Mouse (Mus musculus) MEL (cell line): Measurements from ENCODE around the gene Cr1l. TPM values are rescaled to one million over a fixed set of nuclear protein-coding genes. Genes with fewer than 3 reads are reported as not detected.
A peak's percentile ranks its signal among the peaks of the same experiment; 100 is the strongest.

Experiments used
- DNase-seq: peaks from one replicate; pipeline ENCODE4 v3.0.0; 2011; ENCODE audit warnings: low read depth, low spot score
- H3K27ac ChIP-seq: 2 replicates; pipeline ENCODE4 v1.5.1; 2012; ENCODE audit warnings: low read depth, mild to moderate bottlenecking, control low read depth, low read length, moderate library complexity; ENCODE audit not compliant: control insufficient read depth
- H3K27me3 ChIP-seq, 2 experiments: fragments of 150-350 bp in 1 of 2; sonication (generic) in 1 of 2; 2 replicates each; pipeline ENCODE4 v1.6.1; 2012; ENCODE audit warnings: low read length in 2 of 2, mild to moderate bottlenecking in 2 of 2, improper control_type of control experiment in 1 of 2, moderate library complexity in 1 of 2; ENCODE audit not compliant: insufficient read depth in 2 of 2, control insufficient read depth in 1 of 2
- H3K36me3 ChIP-seq, 2 experiments: 2 replicates each; pipeline ENCODE4 v1.6.1; 2012 to 2014; ENCODE audit warnings: low read length in 2 of 2, improper control_type of control experiment in 1 of 2, inconsistent platforms in 1 of 2, mild to moderate bottlenecking in 1 of 2; ENCODE audit not compliant: insufficient read depth in 2 of 2, control insufficient read depth in 1 of 2
- H3K4me1 ChIP-seq, 2 experiments: fragments of 150-350 bp in 1 of 2; sonication (generic) in 1 of 2; 2 replicates each; pipeline ENCODE4 v1.6.1; 2012; ENCODE audit warnings: low read length in 2 of 2, improper control_type of control experiment in 1 of 2, mild to moderate bottlenecking in 1 of 2; ENCODE audit not compliant: insufficient read depth in 2 of 2, control insufficient read depth in 1 of 2
- H3K4me3 ChIP-seq, 2 experiments: fragments of 150-350 bp in 1 of 2; sonication (generic) in 1 of 2; 2 replicates each; pipeline ENCODE4 v1.5.1; 2012; ENCODE audit warnings: low read depth in 2 of 2, low read length in 2 of 2, mild to moderate bottlenecking in 2 of 2, moderate library complexity in 2 of 2, control low read depth in 1 of 2, improper control_type of control experiment in 1 of 2; ENCODE audit not compliant: control insufficient read depth in 1 of 2, insufficient read depth in 1 of 2
- H3K79me2 ChIP-seq: 2 replicates; pipeline ENCODE4 v1.6.1; 2012; ENCODE audit warnings: mild to moderate bottlenecking, low read length, moderate library complexity; ENCODE audit not compliant: control insufficient read depth, poor library complexity, insufficient read depth
- H3K9ac ChIP-seq: 2 replicates; pipeline ENCODE4 v1.6.1; 2012; ENCODE audit warnings: low read depth, mild to moderate bottlenecking, control low read depth, low read length, moderate library complexity; ENCODE audit not compliant: control insufficient read depth, poor library complexity, severe bottlenecking
- H3K9me3 ChIP-seq: fragments of 150-350 bp; sonication (generic); replicated peaks from 2 replicates; pipeline ENCODE4 v1.6.1; 2012; ENCODE audit warnings: mild to moderate bottlenecking, low read length, improper control_type of control experiment, moderate library complexity; ENCODE audit not compliant: insufficient read depth
- CHD1 ChIP-seq: IDR thresholded peaks from 2 replicates; pipeline ENCODE4 v1.6.1; 2012; ENCODE audit warnings: low read depth, mild to moderate bottlenecking, inconsistent platforms, low read length, improper control_type of control experiment
- CHD2 ChIP-seq: IDR thresholded peaks from 2 replicates; pipeline ENCODE4 v1.6.1; 2011; ENCODE audit warnings: low read length, improper control_type of control experiment
- E2F4 ChIP-seq: IDR thresholded peaks from 2 replicates; pipeline ENCODE4 v1.6.1; 2011; ENCODE audit warnings: low read depth, low read length, improper control_type of control experiment, borderline replicate concordance
- ELF1 ChIP-seq: IDR thresholded peaks from 2 replicates; pipeline ENCODE4 v1.6.1; 2014; ENCODE audit warnings: low read depth, mild to moderate bottlenecking, inconsistent platforms, low read length, improper control_type of control experiment, moderate library complexity
- EP300 ChIP-seq, 2 experiments: IDR thresholded peaks; 2 replicates each; pipeline ENCODE4 v1.6.1; 2011; ENCODE audit warnings: improper control_type of control experiment in 2 of 2, low read length in 2 of 2, low read depth in 1 of 2, mild to moderate bottlenecking in 1 of 2
- GABPA ChIP-seq: IDR thresholded peaks from 2 replicates; pipeline ENCODE4 v1.6.1; 2012; ENCODE audit warnings: low read depth, mild to moderate bottlenecking, inconsistent platforms, low read length, improper control_type of control experiment, moderate library complexity
- GATA1 ChIP-seq: IDR thresholded peaks from 2 replicates; pipeline ENCODE4 v1.6.1; 2011; ENCODE audit warnings: low read depth, low read length, improper control_type of control experiment
- JUND ChIP-seq: IDR thresholded peaks from 2 replicates; pipeline ENCODE4 v1.6.1; 2011; ENCODE audit warnings: low read depth, mild to moderate bottlenecking, improper control_type of control experiment, low read length
- KAT2A ChIP-seq: conservative IDR thresholded peaks from 2 replicates; pipeline ENCODE4 v1.6.1; 2012; ENCODE audit warnings: low read depth, low read length, improper control_type of control experiment, inconsistent platforms
- MAFK ChIP-seq: IDR thresholded peaks from 2 replicates; pipeline ENCODE4 v1.6.1; 2011; ENCODE audit warnings: low read depth, mild to moderate bottlenecking, low read length, improper control_type of control experiment, borderline replicate concordance
- MAX ChIP-seq: IDR thresholded peaks from 2 replicates; pipeline ENCODE4 v1.6.1; 2011; ENCODE audit warnings: low read length, improper control_type of control experiment
- MEF2A ChIP-seq: IDR thresholded peaks from 2 replicates; pipeline ENCODE4 v1.6.1; 2014; ENCODE audit warnings: low read depth, mild to moderate bottlenecking, inconsistent platforms, low read length, improper control_type of control experiment; ENCODE audit not compliant: poor library complexity, insufficient replicate concordance, severe bottlenecking; ENCODE audit errors: extremely low read depth
- MXI1 ChIP-seq: IDR thresholded peaks from 2 replicates; pipeline ENCODE4 v1.6.1; 2011; ENCODE audit warnings: mild to moderate bottlenecking, low read depth, low read length, improper control_type of control experiment
- NRF1 ChIP-seq: IDR thresholded peaks from 2 replicates; pipeline ENCODE4 v1.6.1; 2014; ENCODE audit warnings: low read depth, mild to moderate bottlenecking, inconsistent platforms, low read length, improper control_type of control experiment, moderate library complexity; ENCODE audit not compliant: poor library complexity, insufficient read depth, severe bottlenecking
- POLR2A ChIP-seq, 2 experiments: IDR thresholded peaks; 2 replicates each; pipeline ENCODE4 v1.6.1; 2011 to 2012; ENCODE audit warnings: low read length in 2 of 2, mild to moderate bottlenecking in 2 of 2, control low read depth in 1 of 2, improper control_type of control experiment in 1 of 2, low read depth in 1 of 2, moderate library complexity in 1 of 2; ENCODE audit not compliant: control insufficient read depth in 1 of 2, insufficient read depth in 1 of 2, poor library complexity in 1 of 2
- POLR2AphosphoS2 ChIP-seq: IDR thresholded peaks from 2 replicates; pipeline ENCODE4 v1.6.1; 2011; ENCODE audit warnings: low read length, improper control_type of control experiment
- POLR2AphosphoS5 ChIP-seq: IDR thresholded peaks from 2 replicates; pipeline ENCODE4 v1.6.1; 2012; ENCODE audit warnings: low read depth, borderline replicate concordance, mild to moderate bottlenecking, inconsistent platforms, low read length, moderate library complexity, mixed read lengths
- RAD21 ChIP-seq: IDR thresholded peaks from 2 replicates; pipeline ENCODE4 v1.6.1; 2011; ENCODE audit warnings: mild to moderate bottlenecking, low read depth, low read length, improper control_type of control experiment
- SIN3A ChIP-seq: IDR thresholded peaks from 2 replicates; pipeline ENCODE4 v1.6.1; 2012; ENCODE audit warnings: low read length, improper control_type of control experiment, inconsistent platforms
- SMC3 ChIP-seq: IDR thresholded peaks from 2 replicates; pipeline ENCODE4 v1.6.1; 2011; ENCODE audit warnings: low read depth, low read length, improper control_type of control experiment
- TAL1 ChIP-seq: IDR thresholded peaks from 2 replicates; pipeline ENCODE4 v1.6.1; 2012; ENCODE audit warnings: mild to moderate bottlenecking, inconsistent platforms, low read length, moderate library complexity, mixed read lengths
- UBTF ChIP-seq: IDR thresholded peaks from 2 replicates; pipeline ENCODE4 v1.6.1; 2012; ENCODE audit warnings: low read depth, mild to moderate bottlenecking, inconsistent platforms, low read length, improper control_type of control experiment, moderate library complexity, borderline replicate concordance; ENCODE audit not compliant: insufficient read depth
- USF1 ChIP-seq: IDR thresholded peaks from 2 replicates; pipeline ENCODE4 v1.6.1; 2014; ENCODE audit warnings: low read depth, mild to moderate bottlenecking, inconsistent platforms, low read length, improper control_type of control experiment, moderate library complexity
- polyA plus RNA-seq, 2 experiments: library from polyadenylated mRNA; stranded (reverse) in 1 of 2; unstranded in 1 of 2; fragments of >175 nt in 1 of 2; fragments of >200 nt in 1 of 2; gene quantifications; 2 replicates each; pipeline versions ENCODE4 v1.2.1 to v1.2.4; 2012; ENCODE audit warnings: low replicate concordance in 2 of 2, low read depth in 1 of 2; ENCODE audit not compliant: insufficient read length in 2 of 2, insufficient read depth in 1 of 2, missing spikeins in 1 of 2
- total RNA-seq: library from RNA; depleted of rRNA; stranded (reverse); fragments of 300-350 nt; gene quantifications from 2 replicates; pipeline ENCODE4 v1.2.3, GENCODE M21; 2012

Cr1l gene
- total and polyA plus RNA-seq, 3 experiments: 103 to 116 TPM; not detected in 1

DNA sequence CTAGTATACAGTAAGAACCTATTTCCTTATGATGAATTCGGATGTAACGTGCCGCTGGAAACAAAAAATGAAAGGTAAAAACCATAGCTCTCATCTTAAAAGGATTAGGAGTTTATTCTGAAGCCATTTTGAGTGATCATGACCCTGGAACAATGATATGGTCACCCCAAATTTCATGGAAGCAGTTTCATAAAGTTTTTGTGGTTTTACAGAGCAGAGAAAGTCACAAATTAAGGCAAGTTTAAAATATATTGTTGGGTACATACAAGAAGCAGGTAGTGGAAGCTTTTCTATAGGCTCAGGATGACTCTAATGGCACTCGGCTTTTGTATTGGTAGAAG, 259 bp upstream of the Cr1l start (continued):
- no peak for TF ChIP-seq KAT2A

DNA sequence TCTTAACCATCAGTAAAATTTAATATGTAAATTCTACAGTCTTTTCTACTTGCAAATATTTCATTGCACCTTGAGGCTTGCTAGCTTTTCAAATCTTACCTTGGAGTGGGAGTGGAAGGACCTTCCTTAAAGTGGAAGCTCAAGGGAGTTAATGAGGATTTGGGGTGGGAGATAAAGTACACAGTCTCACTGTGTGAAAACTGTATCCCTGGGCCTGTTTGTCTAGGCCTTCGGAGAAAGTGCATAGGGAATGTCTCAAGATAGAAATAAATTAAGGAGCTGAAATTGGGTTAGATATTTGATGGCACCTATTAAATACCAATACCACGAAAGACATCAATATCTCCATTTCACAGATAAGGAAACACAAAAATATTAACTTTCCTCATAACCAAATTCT, 907 bp downstream of the Cr1l start:
- DNase-seq: peak; percentile 72
- peak overlapping the region; percentile 98 for H3K27ac ChIP-seq
- H3K36me3 ChIP-seq: peaks cover 25 to 40% of the 10 kb centered on the region in 2 experiments

DNA sequence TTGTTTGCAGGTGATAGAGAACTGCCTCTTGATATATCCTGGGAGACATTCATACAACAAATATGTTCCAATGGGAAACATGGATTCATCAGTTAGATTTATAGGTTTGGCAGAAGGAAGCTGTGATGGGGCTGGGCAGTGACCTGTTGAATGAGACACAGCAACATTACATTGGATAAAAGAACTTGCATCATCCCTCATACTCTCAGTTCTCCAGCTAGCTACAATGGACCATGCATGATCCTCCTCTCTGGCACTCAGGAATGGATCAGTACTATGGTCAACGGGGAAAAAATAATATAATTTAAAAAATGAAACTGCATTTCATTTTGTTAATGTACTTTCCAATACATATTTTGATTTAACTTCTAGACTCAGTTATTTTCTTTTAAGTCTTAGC, 1.5 kb downstream of the Cr1l start:
- no peak overlapping the region for H3K27ac ChIP-seq
- H3K79me2 ChIP-seq: peaks cover 13% of the 10 kb centered on the region
- H3K9ac ChIP-seq: peak overlapping the region; percentile 48
- H3K9me3 ChIP-seq: no peaks in the 10 kb centered on the region
- peak; percentile 56 for DNase-seq
- TF ChIP-seq SIN3A (no peak; the same call in 1 of the 2 replicates), MAX (no peak), ELF1 (no peak), MEF2A (no peak), UBTF (no peak), SMC3 (no peak), USF1 (no peak), MAFK (no peak), MXI1 (no peak; the same call in 1 of the 2 replicates), NRF1 (no peak), RAD21 (no peak), POLR2AphosphoS5 (no peak), POLR2A (IDR thresholded peaks at IDR 0.05; ENCODE audit: control insufficient read depth in 1 of 2, insufficient read depth in 1 of 2, low read depth in 1 of 2, low read length in 2 of 2, poor library complexity in 1 of 2) (no peak), POLR2AphosphoS2 (no peak), JUND (no peak), EP300 (IDR thresholded peaks at IDR 0.05; ENCODE audit: low read depth in 1 of 2, low read length in 2 of 2) (no peak), E2F4 (no peak), CHD2 (no peak)
- H3K4me3 ChIP-seq: peak overlapping the region; percentile 24 to 66
- peaks cover 27 to 40% of the 10 kb centered on the region in 2 experiments for H3K36me3 ChIP-seq
- peaks cover 6% of the 10 kb centered on the region in 2 experiments for H3K4me1 ChIP-seq
- no peaks in the 10 kb centered on the region for H3K27me3 ChIP-seq

More for the DNA sequence above, 907 bp downstream of the Cr1l start:
- TF ChIP-seq GATA1 (0 out of 2 replicates have a peak, but pooled peaks have one; percentile 24), CHD1 (no peak), USF1 (no peak), GABPA (no peak), TAL1 (no peak), JUND (no peak), CHD2 (no peak)
- TF ChIP-seq, all 39 proteins: peak for 1
- H3K4me3 ChIP-seq: peak overlapping the region; percentile 66 to 90
- H3K9me3 ChIP-seq: no peaks in the 10 kb centered on the region
- H3K4me1 ChIP-seq: peaks cover 6% of the 10 kb centered on the region in 2 experiments
- peak overlapping the region; percentile 91 for H3K9ac ChIP-seq
- no peaks in the 10 kb centered on the region for H3K27me3 ChIP-seq
- H3K79me2 ChIP-seq: peaks cover 13% of the 10 kb centered on the region
